Mouse (Mus musculus) small intestine, adult 2 months (tissue): ENCODE measurements at regions not wholly inside any gene's neighbourhood (a gene's known extent, or its start where the extent isn't known, plus 50 kb on each side); places are given as distances from the start of the nearest gene placed in this dataset.

Source experiments
- CTCF ChIP-seq: fragments of 200-500 bp; IDR thresholded peaks from 2 replicates; pipeline ENCODE4 v1.5.1; 2012; ENCODE audit warnings: low read depth, mild to moderate bottlenecking, control low read depth, inconsistent platforms, low read length, moderate library complexity, mixed read lengths; ENCODE audit not compliant: insufficient replicate concordance, insufficient read length; ENCODE audit errors: extremely low read depth
- POLR2A ChIP-seq: fragments of 200-500 bp; IDR thresholded peaks from 2 replicates; pipeline ENCODE4 v1.6.1; 2012; ENCODE audit warnings: low read depth, mild to moderate bottlenecking, control low read depth, inconsistent platforms, low read length, moderate library complexity

- TF ChIP-seq CTCF (no peak), POLR2A (no peak)
These were observed 349.7 kb downstream of the Tmem161b start for GRCm38 (mm10) chr13:84571845-84572193.
